Mouse (Mus musculus) layer of hippocampus, postnatal 14 days (tissue): ENCODE measurements around the gene Prickle2. TPM values are rescaled to one million over a fixed set of nuclear protein-coding genes. Genes with fewer than 3 reads are reported as not detected.

Source experiments
- DNase-seq, 2 experiments: peaks; one replicate each; pipeline ENCODE4 v3.0.0; 2021 to 2022; ENCODE audit warnings: low spot score in 2 of 2, mixed read lengths in 1 of 2
- total RNA-seq, 2 experiments: library from RNA; stranded (reverse); gene quantifications; 2 replicates each; pipeline ENCODE4 v1.2.3; 2021

Prickle2 gene
- total RNA-seq, 2 experiments from 2014 or later = 184 to 192 TPM

DNA sequence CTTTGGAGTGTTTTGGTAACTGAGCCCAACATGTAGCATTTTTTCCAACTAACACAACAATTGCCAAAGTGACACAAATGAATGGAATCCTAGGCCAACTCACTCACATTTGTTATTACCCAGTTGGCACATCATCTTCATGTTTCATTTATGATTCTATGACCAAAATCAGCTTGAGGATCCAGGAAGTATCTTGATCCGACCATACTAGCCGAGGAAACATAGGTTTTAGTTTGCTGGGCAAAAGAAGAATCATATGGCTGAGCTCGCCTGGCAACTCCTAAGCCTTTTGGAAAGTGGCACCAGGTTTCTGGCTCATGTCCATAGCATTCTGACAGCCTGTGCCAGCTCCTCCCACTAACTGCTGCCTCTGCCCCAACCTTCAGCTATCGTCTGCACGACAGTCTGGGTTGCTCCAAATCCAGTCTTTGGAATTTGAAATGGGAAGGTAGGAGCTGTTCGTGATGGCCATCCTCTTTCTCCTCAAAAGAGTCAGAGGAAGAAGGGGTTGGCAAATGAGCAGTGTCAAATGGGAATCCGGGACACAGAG is 184.4 kb downstream of the Prickle2 start:
- DNase-seq = peak; percentile 84 to 91

- no peak for DNase-seq
Observed at GRCm38 (mm10) chr6:92520088-92520875, 185.7 kb downstream of the Prickle2 start.

DNA sequence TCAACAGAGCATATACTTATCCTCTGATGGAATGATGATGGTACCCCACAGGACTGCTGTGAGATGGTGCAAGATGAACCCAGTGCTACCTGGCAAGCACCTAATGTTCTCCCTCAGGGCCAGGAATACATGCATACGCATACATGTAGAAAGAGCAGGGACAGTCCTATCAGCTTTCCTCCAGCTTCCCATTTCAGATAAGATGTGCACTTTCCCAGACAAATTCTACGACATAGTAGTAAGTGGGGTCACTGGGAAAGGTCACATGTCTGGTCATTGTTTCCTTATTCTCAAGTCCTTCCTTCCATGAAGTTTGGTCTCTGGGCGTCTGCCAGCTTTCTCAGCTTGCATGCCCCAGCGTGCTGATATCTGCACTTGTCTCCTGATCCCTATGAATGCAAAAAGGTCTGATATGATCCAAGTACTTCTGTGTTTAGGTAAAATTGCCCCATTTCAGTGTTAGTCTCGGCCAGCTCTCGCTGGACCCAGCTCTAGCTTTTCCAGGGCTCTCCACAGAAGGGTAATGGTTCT is 187.5 kb downstream of the Prickle2 start:
- no peak for DNase-seq

DNA sequence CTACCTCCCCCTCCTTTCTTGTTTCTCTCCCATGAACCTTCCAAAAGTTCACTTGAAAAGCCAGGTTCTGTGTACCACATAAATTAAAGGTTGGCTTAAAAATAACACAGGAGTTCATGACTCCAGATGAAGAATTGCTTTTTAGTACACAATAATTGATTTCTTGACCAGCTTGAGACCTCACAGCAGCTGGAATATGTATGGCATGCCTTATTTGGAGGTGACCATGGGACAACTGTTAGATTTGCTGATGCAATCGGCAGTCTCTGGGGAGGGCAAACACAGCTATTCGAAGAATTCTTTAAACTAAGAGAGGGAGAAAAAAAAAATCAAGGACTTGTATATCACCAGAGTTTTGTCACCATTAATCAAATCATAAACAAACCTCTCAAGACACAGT is 189.0 kb downstream of the Prickle2 start:
- DNase-seq = no peak

- DNase-seq = no peak
Observed at GRCm38 (mm10) chr6:92512001-92512400, 194.0 kb downstream of the Prickle2 start.

GRCm38 (mm10) chr6:92509712-92510111 is 196.2 kb downstream of the Prickle2 start:
- no peak for DNase-seq

GRCm38 (mm10) chr6:92506276-92506675 is 199.7 kb downstream of the Prickle2 start:
- DNase-seq = no peak

GRCm38 (mm10) chr6:92499449-92499848 is 206.5 kb downstream of the Prickle2 start:
- DNase-seq = no peak

DNA sequence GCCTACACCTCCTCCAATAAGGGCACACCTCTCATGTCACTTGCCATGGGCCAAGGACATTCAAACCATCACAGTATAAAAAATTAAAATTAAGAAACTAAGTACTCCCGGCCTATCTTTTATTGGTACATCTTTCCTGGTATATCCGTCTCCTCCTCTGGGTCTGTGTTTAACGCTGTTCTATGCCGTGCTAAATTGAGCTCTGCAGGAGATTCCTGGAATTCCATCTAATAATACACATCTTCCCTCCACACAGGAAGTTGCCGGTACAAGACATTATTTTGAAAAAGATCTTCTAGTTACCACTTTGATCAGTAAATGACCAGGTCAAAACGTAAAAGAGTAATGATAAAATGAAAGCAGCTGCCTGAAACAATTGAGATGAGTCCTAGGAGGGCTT is 207.4 kb downstream of the Prickle2 start:
- no peak for DNase-seq

GRCm38 (mm10) chr6:92497279-92497678 is 208.7 kb downstream of the Prickle2 start:
- no peak for DNase-seq

GRCm38 (mm10) chr6:92495500-92495899 is 210.5 kb downstream of the Prickle2 start:
- DNase-seq = no peak

DNA sequence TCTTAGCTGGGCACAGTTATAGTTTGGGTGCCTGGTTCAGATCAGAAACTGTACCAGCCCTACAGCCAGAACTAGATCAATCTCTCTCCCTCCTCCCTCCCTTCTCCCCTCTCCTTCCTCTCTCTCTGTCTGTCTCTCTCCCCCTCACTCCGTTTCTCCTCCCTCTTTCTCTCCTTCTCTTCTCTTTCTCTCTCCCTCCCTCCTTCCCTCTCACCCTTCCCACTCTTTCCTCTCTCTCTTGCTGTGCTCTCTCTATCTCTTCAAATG is 224.3 kb downstream of the Prickle2 start:
- no peak for DNase-seq

DNA sequence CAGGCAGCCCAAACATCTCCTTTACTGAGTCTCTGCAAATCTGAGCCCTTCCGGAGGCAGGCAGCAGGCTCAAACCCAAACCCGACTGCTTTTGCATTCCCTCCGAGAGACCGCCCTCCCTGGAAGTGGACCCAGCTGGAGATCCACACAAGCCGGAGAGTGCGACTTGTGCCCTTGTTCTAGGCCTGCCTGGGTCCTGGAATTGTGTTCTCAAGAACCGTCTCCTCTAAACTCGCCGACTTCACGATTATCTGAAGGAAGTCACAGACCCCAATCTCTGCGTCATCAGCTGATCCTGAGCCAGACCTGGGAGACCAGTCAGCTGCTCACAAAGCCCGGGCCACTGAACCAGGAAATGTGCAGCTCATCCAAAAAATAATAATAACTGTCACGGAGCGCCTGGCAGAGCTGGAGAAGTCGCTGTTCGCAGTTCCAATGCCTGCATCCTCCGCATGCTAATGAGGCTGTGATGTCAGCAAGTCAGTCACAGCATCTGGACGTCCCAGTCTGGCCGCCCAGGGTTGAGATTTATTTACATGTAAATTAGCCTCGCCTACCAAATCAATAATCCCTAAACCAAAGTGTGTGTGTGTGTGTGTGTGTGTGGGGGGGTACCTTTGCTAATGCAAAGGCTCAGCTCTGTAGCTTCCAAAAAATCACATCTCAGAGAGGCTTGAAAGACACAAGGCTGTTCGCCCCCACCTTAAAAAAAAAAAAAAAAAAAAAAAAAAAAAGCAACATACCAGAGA is 224.8 kb downstream of the Prickle2 start:
- peak; percentile 80 to 87 for DNase-seq

DNA sequence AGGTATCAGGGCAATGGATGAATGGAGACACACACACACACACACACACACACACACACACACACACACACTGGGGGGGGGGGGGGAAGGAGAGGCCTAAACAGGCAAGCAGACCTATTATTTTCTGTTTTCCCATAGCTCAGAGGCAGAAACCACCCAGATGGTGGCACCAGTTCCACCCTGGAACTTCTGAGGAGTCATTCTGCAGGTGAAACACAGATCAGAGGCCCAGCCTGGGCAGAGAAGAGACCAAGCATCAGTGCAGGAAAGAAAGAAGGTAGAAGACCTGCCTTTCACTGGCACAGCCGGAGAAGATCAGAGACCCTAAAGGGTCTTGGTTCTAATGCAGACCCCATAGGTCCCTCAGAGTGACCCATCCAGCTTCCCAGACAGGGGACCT is 227.3 kb downstream of the Prickle2 start:
- DNase-seq = no peak

DNA sequence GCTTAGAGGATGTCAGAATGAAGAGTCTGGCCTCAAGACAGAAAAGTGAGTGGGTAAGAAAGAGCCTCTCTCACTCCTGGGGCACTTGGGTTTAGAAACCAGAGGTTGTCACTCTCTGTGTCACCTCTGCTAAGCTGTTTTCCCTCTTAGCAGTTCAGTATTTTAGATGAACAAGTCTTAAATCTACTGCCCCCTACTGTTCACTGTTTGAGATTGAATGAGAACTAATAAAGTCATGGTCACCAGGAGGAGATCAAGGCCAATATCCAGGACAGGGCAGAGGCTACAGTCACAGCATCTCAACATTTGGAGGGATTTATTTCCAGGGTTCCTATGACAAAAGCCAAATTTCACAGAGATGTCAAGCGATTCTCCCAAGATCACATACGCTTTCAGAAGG is 228.3 kb downstream of the Prickle2 start:
- DNase-seq = peak in 1 of 2 experiments; percentile 67

DNA sequence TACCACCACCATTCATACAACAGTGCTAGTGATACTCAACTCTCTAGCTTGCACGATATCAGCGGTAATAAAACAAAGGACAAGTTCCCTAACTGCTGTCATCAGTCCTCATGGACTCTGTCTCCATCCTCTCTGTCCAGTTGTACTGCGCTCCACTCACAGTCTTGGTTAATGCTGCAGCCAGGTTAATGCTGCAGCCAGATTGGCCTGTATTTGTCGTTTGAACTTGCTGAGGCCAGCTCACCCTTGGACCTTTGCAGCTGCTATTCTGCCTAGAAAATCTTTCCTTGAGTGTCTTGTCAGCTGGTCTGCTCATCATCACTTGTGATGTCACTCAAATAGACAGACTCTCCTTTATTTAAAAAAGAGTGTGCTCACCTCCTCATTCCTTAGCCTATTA is 236.5 kb downstream of the Prickle2 start:
- no peak for DNase-seq

GRCm38 (mm10) chr6:92468892-92469291 is 237.1 kb downstream of the Prickle2 start:
- DNase-seq = no peak

- DNase-seq = no peak
Observed at GRCm38 (mm10) chr6:92468383-92468791, 237.6 kb downstream of the Prickle2 start.

- DNase-seq = peak in 1 of 2 experiments; percentile 74
Observed at GRCm38 (mm10) chr6:92467343-92467742, 238.6 kb downstream of the Prickle2 start.

GRCm38 (mm10) chr6:92465666-92466065 is 240.3 kb downstream of the Prickle2 start:
- no peak for DNase-seq

DNA sequence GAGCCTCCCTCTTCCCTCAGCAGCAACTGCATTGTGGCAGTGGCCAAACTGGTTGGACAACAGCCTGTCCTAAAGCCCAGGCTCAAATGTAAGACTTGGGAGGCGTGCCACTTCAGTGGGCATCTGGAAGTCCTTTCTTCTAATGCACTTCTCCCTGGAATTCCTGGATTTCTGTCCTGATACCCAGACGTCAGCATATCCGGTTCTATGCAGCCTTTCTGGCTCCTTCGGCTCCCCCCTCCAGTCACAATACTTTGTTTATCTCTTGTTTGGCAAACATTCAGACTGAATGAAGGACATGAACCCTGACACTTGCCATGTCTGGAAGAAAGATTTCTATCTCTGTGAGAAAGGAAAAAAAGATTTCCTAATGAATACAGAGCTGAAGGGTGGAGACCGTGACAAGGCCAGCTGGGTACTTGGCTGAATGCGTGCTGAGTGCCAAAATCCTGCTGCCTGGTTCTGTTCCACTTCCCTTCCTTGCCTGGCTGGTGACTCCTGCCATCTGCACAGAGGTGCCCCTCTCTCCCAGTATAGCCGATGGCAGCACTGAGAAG is 241.1 kb downstream of the Prickle2 start:
- peak in 1 of 2 experiments; percentile 57 for DNase-seq

DNA sequence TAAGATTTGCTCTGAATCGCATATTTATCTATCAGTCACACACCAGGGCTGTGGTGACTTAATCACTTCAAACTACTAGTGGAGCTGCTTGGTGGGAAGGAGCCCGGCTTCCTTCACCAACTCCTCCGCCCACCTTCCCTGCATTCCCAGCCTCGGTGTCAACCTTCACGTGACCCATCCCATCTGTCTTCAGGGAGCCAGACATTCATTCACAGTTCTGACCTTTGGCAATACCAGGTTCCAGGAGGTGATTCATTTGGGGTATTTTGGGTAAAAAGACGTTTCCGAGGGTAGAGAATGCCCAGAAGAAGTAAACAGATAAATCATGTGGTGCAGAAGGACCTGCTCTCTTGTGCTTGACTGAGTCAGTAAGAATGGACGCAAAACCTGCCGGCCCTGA is 242.2 kb downstream of the Prickle2 start:
- DNase-seq = no peak
